Mouse (Mus musculus) layer of hippocampus, adult 9-10 months (tissue): Measurements from ENCODE around the gene 1700023F06Rik.

ENCODE experiments used
- DNase-seq: peaks from one replicate; pipeline ENCODE4 v3.0.0; 2022; ENCODE audit warnings: low spot score

Gene 1700023F06Rik

GRCm38 (mm10) chr11:103208458-103208857 lies at the start of gene 1700023F06Rik:
1700023F06Rik (minus strand) TSS chr11:103208558.
- no peak for DNase-seq

- no peak for DNase-seq
Observed at GRCm38 (mm10) chr11:103257938-103258481, 49.7 kb upstream of the 1700023F06Rik start.

- DNase-seq = no peak
Observed at GRCm38 (mm10) chr11:103253605-103254004, 45.2 kb upstream of the 1700023F06Rik start.

- DNase-seq = no peak
Observed at GRCm38 (mm10) chr11:103252380-103252779, 44.0 kb upstream of the 1700023F06Rik start.

GRCm38 (mm10) chr11:103250324-103250723 lies 42.0 kb upstream of the 1700023F06Rik start:
- no peak for DNase-seq

GRCm38 (mm10) chr11:103249509-103249908 lies 41.2 kb upstream of the 1700023F06Rik start:
- no peak for DNase-seq

- DNase-seq = no peak
Observed at GRCm38 (mm10) chr11:103248837-103249236, 40.5 kb upstream of the 1700023F06Rik start.

GRCm38 (mm10) chr11:103247504-103248177 lies 39.3 kb upstream of the 1700023F06Rik start:
- peak; percentile 60 for DNase-seq

GRCm38 (mm10) chr11:103246731-103247290 lies 38.5 kb upstream of the 1700023F06Rik start:
- DNase-seq = no peak

GRCm38 (mm10) chr11:103246081-103246730 lies 37.8 kb upstream of the 1700023F06Rik start:
- no peak for DNase-seq

- no peak for DNase-seq
Observed at GRCm38 (mm10) chr11:103244856-103245255, 36.5 kb upstream of the 1700023F06Rik start.

- no peak for DNase-seq
Observed at GRCm38 (mm10) chr11:103240740-103241139, 32.4 kb upstream of the 1700023F06Rik start.

GRCm38 (mm10) chr11:103237757-103238156 lies 29.4 kb upstream of the 1700023F06Rik start:
- no peak for DNase-seq

GRCm38 (mm10) chr11:103236903-103237302 lies 28.5 kb upstream of the 1700023F06Rik start:
- DNase-seq = no peak

- DNase-seq = no peak
Observed at GRCm38 (mm10) chr11:103236431-103236830, 28.1 kb upstream of the 1700023F06Rik start.

GRCm38 (mm10) chr11:103235702-103236101 lies 27.3 kb upstream of the 1700023F06Rik start:
- DNase-seq = no peak

- DNase-seq = no peak
Observed at GRCm38 (mm10) chr11:103234447-103234846, 26.1 kb upstream of the 1700023F06Rik start.

GRCm38 (mm10) chr11:103232966-103233365 lies 24.6 kb upstream of the 1700023F06Rik start:
- DNase-seq = peak; percentile 85

GRCm38 (mm10) chr11:103231367-103231766 lies 23.0 kb upstream of the 1700023F06Rik start:
- no peak for DNase-seq

GRCm38 (mm10) chr11:103230626-103231025 lies 22.3 kb upstream of the 1700023F06Rik start:
- no peak for DNase-seq

- DNase-seq = no peak
Observed at GRCm38 (mm10) chr11:103229608-103230007, 21.2 kb upstream of the 1700023F06Rik start.

GRCm38 (mm10) chr11:103223951-103224456 lies 15.6 kb upstream of the 1700023F06Rik start:
- DNase-seq = no peak

GRCm38 (mm10) chr11:103223444-103223843 lies 15.1 kb upstream of the 1700023F06Rik start:
- no peak for DNase-seq
